Mouse (Mus musculus): Measurements from ENCODE around the gene Fndc5.

The Fndc5 gene

GRCm38 (mm10) chr4:129136579-129137391, at the start of gene Fndc5:
Gene Fndc5, plus strand, starts transcription at chr4:129136999.
- no peak for DNase-seq (ENCODE audit: low spot score in 2 of 2)

- DNase-seq (ENCODE audit: low spot score in 2 of 2) = no peak
Measured at GRCm38 (mm10) chr4:129087850-129088249, 48.9 kb upstream of the Fndc5 start.

DNA sequence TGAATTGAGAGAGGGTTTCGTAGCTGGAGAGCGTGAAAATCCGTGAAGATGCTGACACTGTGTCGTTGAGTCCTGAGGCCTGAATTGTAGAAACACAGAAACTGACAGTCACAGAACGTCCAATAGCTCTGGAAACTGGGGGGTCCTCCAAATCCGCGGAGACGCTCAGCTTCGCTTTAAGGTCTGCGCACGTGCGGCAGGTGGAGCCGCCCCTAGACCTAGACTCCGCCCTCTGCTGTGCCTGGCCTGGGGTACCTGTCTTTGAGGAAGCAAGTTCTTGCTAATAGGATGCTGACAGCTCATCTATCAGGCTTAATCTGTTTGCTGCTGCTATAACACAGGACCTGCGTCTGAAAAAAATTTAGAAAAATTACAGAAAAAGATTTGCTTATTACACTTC, 41.5 kb upstream of the Fndc5 start:
- DNase-seq (ENCODE audit: low spot score in 2 of 2) = no peak

DNA sequence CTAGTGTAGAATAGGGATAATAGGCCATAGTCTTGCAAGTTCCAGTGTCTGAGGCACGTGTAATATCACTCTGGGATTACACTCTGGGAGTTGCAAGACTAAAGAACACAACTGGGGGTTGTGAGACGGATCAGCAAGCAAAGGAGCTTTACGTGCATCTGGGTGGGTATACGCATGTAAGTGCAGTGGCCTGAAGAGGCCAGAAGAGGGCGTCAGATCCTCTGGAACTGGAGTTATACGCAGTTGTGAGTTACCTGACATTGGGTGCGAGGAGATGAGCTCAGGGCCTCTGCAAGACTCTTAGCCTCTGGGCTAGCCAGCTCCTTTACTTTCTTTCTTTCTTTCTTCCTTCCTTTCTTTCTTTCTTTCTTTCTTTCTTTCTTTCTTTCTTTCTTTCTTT, 39.8 kb upstream of the Fndc5 start:
- DNase-seq (ENCODE audit: low spot score in 2 of 2) = no peak

DNA sequence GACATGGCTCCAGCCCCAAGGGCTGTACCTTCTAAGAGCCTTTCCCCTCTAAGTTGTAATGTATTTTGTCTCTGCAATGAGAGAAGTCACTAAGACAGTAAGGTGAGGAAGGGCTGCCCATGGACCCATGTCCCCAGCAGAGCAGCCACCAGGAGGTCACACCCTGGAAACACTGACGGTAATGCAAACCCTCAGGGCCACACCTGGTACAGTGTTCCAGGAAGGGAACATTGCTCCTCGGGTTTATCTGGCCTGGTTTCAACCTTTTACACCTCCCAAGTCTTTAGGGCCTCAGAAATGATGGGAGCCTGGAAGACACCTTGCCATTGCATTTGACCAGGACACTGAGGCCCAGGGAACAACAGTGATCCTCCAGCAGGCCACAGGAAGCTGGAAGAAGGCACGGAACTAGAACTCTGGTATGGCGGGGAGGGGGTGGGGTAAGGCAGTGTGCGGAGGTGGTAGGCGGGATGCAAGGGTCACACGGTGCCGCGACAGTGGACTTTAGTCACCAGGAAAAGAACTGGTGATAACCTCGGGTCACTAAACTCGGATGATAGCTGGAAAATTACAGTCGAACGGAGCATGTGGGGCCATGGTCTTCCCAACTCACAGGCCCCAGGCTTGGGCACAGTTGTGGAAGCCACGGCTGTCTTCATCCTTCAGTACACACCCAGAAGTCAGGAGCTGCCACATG, 34.5 kb upstream of the Fndc5 start:
- DNase-seq (ENCODE audit: low spot score in 2 of 2) = no peak

GRCm38 (mm10) chr4:129105356-129105755, 31.4 kb upstream of the Fndc5 start, which contains the start of gene Tmem54:
Gene Tmem54, plus strand, starts transcription at chr4:129105548.
- DNase-seq (ENCODE audit: low spot score in 2 of 2) = no peak

DNA sequence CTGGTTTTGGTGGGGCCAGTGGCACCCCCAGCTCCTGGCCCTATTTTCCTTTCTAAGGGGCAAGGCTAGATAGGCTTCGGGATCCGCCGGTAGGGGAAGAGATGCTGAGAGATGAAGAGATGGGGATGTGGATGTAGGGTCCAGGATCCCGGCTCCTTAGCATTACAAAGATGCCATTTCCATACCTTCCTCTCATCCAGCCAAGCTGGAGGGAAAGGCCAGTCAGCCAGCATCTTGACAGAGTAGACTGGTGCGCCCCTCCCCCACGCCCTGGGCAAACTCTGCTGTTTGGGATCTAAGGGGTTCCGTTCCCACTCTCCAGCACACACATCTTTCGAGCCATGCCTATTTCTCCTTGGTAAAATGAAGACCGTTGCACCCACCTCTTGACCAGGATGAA, 30.7 kb upstream of the Fndc5 start:
- no peak for DNase-seq (ENCODE audit: low spot score in 2 of 2)

DNA sequence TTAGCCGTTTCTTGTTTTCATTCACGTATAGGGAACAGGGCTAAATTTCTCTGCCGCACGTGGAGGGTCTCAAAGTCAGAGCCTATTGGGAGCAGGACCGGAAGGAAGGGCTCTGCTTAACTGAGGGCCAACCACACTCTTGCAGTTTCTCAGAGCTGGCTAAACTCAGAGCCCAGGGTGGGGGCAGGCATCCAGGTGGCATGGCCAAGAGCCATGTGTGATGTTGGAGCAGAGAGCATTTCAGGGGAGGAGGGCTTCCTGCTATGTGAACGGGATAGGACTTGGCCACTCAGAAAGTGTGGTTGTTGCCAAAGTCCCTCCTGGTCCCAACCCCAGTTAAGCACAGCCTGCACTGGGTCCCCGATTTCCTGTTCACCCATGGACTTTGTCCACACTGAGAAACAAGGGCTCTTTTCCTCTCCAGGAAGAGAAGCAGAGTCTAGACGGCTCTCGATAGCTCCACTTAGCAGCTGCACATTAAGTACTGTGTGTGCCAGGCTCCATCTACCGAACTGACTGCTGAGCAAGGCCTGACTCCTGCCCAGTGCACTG, 29.4 kb upstream of the Fndc5 start:
- no peak for DNase-seq (ENCODE audit: low spot score in 2 of 2)

DNA sequence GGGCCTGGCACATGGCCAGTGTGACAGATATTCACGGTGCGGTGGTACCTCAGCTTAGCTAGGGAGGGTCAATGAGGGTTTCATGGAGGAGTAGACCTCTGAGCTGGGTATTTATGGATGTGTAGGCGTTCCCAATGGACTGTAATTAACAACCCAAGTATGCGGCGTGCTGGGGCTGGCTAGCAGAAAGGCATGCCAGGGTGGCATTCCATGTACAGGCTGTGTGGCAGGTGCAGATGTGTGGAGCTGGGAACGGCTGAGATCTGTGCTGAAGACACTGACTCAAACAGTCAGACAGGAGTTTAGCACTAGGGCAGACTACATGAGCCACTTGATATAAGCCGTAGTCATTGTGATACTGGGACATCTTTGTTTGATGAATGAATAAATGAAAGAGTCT, 28.2 kb upstream of the Fndc5 start:
- no peak for DNase-seq (ENCODE audit: low spot score in 2 of 2)

DNA sequence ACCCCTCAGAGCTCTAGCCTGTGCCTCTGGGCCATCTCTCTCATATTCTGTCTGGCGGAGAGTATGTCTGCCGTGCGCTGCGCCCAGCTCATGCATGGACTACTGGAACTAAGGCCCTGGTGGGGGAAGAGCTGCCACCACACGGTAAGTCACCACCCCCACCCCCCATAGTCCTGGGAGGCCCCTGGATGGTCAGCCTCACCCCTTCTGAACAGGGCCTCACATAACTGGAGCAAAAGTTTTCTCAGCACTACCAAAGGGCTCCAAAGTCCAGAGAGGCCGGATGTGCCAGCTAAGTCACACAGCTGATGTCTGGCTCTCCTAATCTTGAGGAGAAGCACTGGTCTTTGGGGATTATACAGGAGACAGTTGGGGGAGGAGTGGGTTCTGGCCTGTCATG, 26.0 kb upstream of the Fndc5 start:
- no peak for DNase-seq (ENCODE audit: low spot score in 2 of 2)

DNA sequence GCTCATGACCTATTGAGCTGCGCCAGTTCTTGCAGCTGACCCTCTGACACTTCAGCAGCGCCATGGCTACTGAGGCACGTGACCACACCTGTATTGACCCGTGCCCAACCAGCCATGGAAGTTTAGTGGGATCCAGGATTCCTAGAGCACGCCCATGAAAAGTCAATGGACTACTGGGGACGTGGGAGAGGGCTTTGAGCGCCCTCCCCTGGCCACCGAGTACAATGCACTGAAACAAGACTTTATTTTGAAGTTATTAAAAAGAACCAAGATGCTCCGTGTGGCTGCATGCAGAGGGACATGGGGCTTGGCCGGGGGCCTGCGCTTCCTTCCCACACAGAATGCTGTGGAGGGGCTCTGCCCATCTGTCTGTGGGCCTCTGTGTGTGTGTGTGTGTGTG, 25.4 kb upstream of the Fndc5 start:
- DNase-seq (ENCODE audit: low spot score in 2 of 2) = no peak

DNA sequence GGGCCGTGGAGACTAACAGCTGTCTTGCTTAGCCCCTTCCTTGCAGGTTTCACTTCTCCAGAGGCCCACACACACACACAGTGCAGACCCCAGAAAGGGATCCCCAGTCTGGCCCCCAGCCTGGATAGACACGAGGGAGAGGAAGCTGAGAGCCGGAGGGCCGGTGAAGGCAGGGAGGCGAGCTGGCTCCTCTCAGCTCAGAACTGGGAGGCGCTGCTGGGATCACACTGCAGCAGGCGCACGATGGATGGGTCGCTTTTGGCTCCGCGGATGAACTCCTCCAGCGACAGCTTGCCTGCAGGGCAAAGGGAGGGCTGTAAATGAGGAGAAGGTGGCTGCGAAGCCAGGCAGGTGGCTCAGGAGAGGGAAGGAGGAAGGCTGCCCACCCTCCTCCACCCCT, 24.6 kb upstream of the Fndc5 start:
- no peak for DNase-seq (ENCODE audit: low spot score in 2 of 2)

GRCm38 (mm10) chr4:129113083-129113988, 23.5 kb upstream of the Fndc5 start:
- DNase-seq (ENCODE audit: low spot score in 2 of 2) = no peak

DNA sequence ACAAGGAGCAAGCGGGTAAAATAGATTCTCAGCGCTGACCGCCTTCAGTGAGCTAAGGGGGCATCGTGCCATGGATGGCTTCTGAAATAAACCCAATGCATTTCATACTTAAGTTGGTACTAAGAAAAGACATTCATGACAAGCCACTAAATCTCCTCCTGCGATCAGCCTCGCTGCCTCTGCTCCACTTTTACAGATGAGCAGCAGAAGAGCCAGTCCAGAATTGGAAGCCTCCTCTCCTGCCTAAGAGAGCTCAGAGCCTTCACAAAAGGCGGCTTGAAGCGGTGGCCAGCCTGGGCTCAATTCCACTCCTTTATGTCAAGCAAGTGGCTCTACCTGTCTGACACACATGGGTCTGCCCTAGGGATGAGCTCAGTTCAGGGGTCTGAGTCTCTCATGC, 20.1 kb upstream of the Fndc5 start:
- no peak for DNase-seq (ENCODE audit: low spot score in 2 of 2)

DNA sequence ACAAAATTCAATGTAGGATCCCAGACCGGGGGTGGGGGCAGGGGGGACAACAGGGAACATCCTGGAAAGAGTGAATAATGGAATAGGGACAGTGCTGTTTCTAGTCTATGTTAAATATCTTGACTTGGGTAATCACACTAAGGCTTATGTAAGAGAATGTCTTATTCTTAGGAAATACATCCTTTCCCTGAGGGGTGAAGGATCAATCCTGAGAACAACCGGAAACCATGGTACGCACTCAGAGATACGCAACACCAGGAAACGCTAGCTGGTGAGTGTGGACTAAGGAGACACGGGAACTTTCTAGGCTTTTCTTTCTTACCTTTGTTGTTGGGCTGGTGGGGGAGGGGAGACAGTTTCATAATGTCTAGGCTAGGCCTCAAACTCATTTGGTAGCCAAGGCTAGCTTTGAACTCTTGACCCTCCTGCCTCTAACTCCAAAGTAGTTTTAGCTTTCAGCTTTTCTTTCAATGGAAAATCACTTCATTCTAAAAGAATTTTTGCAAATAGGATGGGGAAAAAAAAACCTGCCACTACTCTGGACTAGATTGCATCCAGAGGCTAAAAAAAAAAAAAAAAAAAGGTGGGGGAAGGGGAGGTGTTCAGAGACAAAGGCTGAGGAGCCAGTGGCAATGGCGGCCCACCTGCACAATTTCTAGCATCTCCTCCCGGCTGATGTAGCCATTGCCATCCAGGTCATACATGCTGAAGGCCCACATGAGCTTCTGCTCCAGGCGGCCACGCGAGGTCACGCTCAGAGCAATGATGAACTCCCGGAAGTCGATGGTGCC, 18.9 kb upstream of the Fndc5 start:
- DNase-seq (ENCODE audit: low spot score in 2 of 2) = no peak

- no peak for DNase-seq (ENCODE audit: low spot score in 2 of 2)
Measured at GRCm38 (mm10) chr4:129119708-129120107, 17.1 kb upstream of the Fndc5 start.

GRCm38 (mm10) chr4:129120520-129121445, 16.0 kb upstream of the Fndc5 start:
- no peak for DNase-seq (ENCODE audit: low spot score in 2 of 2)

DNA sequence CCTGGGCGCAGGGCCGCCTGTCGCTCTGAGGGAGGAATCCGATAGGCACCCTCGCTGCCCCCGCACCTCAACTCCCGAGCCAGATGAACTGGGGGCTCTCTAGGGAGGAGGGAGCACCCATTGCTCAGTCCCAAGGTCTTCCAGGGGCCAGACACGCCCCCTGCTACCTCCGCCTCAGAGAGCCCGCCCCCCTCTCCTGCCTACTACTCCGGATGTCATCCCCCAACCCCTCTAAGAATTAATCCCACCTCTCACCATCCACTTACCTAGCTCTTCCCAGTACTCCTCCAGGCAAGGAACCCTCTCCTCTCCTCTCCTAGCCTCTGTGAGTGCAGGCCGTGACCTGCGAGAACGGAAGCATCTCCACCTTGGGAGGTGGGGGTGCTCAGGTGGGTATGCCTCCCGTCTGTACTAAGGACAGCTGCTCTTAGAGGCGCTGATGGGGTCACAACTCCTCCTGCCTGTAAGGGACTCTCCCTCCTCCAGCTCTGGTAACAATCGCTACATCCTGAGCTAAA, 15.2 kb upstream of the Fndc5 start, which contains the start of gene Hpca:
TSS of gene Hpca (minus strand) at position 468 of the 518 bp plus-strand sequence.
- DNase-seq (ENCODE audit: low spot score in 2 of 2) = no peak

GRCm38 (mm10) chr4:129122107-129122506, 14.7 kb upstream of the Fndc5 start:
- DNase-seq (ENCODE audit: low spot score in 2 of 2) = no peak

DNA sequence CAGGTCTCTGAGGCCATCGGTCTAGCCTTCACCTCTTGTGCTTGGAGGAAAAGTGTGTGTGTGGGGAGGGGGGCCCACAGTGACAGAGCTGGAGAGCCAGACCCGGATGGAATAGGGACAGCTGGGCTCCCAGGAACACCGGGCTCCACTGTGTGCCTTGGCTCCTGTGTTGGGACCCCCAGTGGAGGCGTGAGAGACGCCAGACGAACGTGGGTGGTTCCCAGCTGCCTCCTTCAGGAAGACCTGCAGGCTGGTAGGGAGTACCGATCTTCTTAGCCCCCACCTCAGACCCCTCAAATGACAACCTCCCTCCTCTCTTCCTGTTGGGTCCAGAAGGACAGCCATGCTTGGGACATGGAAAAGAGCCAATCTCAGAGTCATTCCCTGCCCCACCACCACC, 14.1 kb upstream of the Fndc5 start:
- DNase-seq (ENCODE audit: low spot score in 2 of 2) = no peak
